Mouse (Mus musculus) lung, adult 2 months (tissue): ENCODE results near the gene Tsku.

Source experiments
- CTCF ChIP-seq: fragments of 200-500 bp; IDR thresholded peaks from 2 replicates; pipeline ENCODE4 v1.5.1; 2011; ENCODE audit warnings: mild to moderate bottlenecking, low read length, control low read depth; ENCODE audit not compliant: insufficient read depth
- POLR2A ChIP-seq: fragments of 200-500 bp; IDR thresholded peaks from 2 replicates; pipeline ENCODE4 v1.6.1; 2011; ENCODE audit warnings: low read depth, mild to moderate bottlenecking, control low read depth, low read length, borderline replicate concordance; ENCODE audit errors: extremely low read depth

- TF ChIP-seq POLR2A (no peak), CTCF (no peak)
These were observed 30.3 kb upstream of the Tsku start for GRCm38 (mm10) chr7:98391351-98391936.
